In genomic region chr9:60887389-60887811, GRCm38 (mm10) we compare ENCODE assay signal across 8 mouse cellular contexts.
A peak's percentile ranks its signal among the peaks of the same experiment; 100 is the strongest.
DNase-seq lines count a peak whose midpoint lies in the region; ATAC-seq and TF ChIP-seq lines count a peak whose summit lies in the region.

No protein-coding gene starts in this region.

- no peak; the same call in none of the 2 replicates for TF ChIP-seq RAD21 in CH12.LX (IDR thresholded peaks at IDR 0.05; ENCODE audit: low read depth, low read length)

- H3K4me1 ChIP-seq in kidney, embryonic 15.5 days: 0 out of 2 replicates have a peak, but pooled peaks cover 10% of the 10 kb centered on the region
- H3K4me1 ChIP-seq in CH12.LX (ENCODE audit: control insufficient read depth in 1 of 2, insufficient read depth in 2 of 2): peaks cover 0 to 12% of the 10 kb centered on the region in 2 experiments; a peak in 2 of 4 replicates
- H3K4me1 ChIP-seq in forebrain, embryonic 15.5 days: peaks cover 26% of the 10 kb centered on the region

- no peaks in the 10 kb centered on the region for H3K79me2 ChIP-seq in CH12.LX (replicated peaks; ENCODE audit: control insufficient read depth, extremely low read depth, insufficient read depth, poor library complexity, severe bottlenecking)

- peaks cover 12% of the 10 kb centered on the region for H3K36me3 ChIP-seq in kidney, embryonic 15.5 days
- no peaks in the 10 kb centered on the region for H3K36me3 ChIP-seq in CH12.LX (replicated peaks in 1 of 2; ENCODE audit: control insufficient read depth in 1 of 2, insufficient read depth in 1 of 2, low read length in 1 of 2)
- no peaks in the 10 kb centered on the region for H3K36me3 ChIP-seq in forebrain, embryonic 15.5 days

- no peak overlapping the region for H3K27ac ChIP-seq in kidney, embryonic 15.5 days
- H3K27ac ChIP-seq in CH12.LX (ENCODE audit: insufficient read depth, low read depth): no peak overlapping the region
- H3K27ac ChIP-seq in forebrain, embryonic 15.5 days (replicated peaks): peak overlapping the region; percentile 89

- no peaks in the 10 kb centered on the region for H3K9me3 ChIP-seq in kidney, embryonic 15.5 days (replicated peaks)
- H3K9me3 ChIP-seq in CH12.LX (replicated peaks; ENCODE audit: low read length): peaks cover 4% of the 10 kb centered on the region
- no peaks in the 10 kb centered on the region for H3K9me3 ChIP-seq in forebrain, embryonic 15.5 days

- peak; percentile 16 to 41; a peak in 3 of 4 replicates for TF ChIP-seq CTCF in CH12.LX (conservative IDR thresholded peaks at IDR 0.05 in 1 of 2, IDR thresholded peaks at IDR 0.05 in 1 of 2; ENCODE audit: low read depth in 2 of 2, low read length in 2 of 2)

- WGBS in kidney, embryonic 15.5 days: 62% methylated on average over 9 of the region's 9 CpGs
- WGBS in forebrain, embryonic 15.5 days: 33% methylated on average over 9 of the region's 9 CpGs

- DNase-seq in kidney, adult 11 months: peak; percentile 8
- DNase-seq in CH12.LX (ENCODE audit: extremely low read depth): peak; percentile 15
- DNase-seq in lung, postnatal 36 days: peak; percentile 13
- no peak for DNase-seq in adrenal gland, postnatal 14 days
- DNase-seq in spleen, postnatal 4 days (ENCODE audit: low spot score in 2 of 2): no peak

- no peak for TF ChIP-seq POLR2A in CH12.LX (IDR thresholded peaks at IDR 0.05; ENCODE audit: low read depth, low read length)

- no peak overlapping the region for H3K9ac ChIP-seq in kidney, embryonic 15.5 days
- no peak overlapping the region for H3K9ac ChIP-seq in CH12.LX (ENCODE audit: insufficient read depth, low read depth)
- no peak overlapping the region for H3K9ac ChIP-seq in forebrain, embryonic 15.5 days (replicated peaks)

- no peak overlapping the region for H3K4me3 ChIP-seq in kidney, embryonic 15.5 days (replicated peaks)
- H3K4me3 ChIP-seq in CH12.LX (replicated peaks in 1 of 3; ENCODE audit: low read depth in 2 of 3, low read length in 2 of 3, poor library complexity in 1 of 3): no peak overlapping the region
- no peak overlapping the region for H3K4me3 ChIP-seq in forebrain, embryonic 15.5 days

- in situ Hi-C loops in CH12.LX (cut with MboI; ENCODE audit: low pct_ligation_motif_present, low pct_unique_long_range_greater_than_20kb, low sequenced_read_pairs): no loop called here

- no peak for TF ChIP-seq EP300 in CH12.LX (IDR thresholded peaks at IDR 0.05; ENCODE audit: low read length)

- no peak overlapping the region for H3K4me2 ChIP-seq in kidney, embryonic 15.5 days
- H3K4me2 ChIP-seq in CH12.LX (ENCODE audit: insufficient read depth, low read depth, poor library complexity, severe bottlenecking): no peak overlapping the region
- peak overlapping the region; percentile 40 for H3K4me2 ChIP-seq in forebrain, embryonic 15.5 days (replicated peaks)

- no peaks in the 10 kb centered on the region for H3K27me3 ChIP-seq in kidney, embryonic 15.5 days
- peaks cover 2% of the 10 kb centered on the region for H3K27me3 ChIP-seq in CH12.LX (replicated peaks)
- no peaks in the 10 kb centered on the region for H3K27me3 ChIP-seq in forebrain, embryonic 15.5 days

- dilution Hi-C loops in CH12.LX (cut with MboI; ENCODE audit: extremely low pct_ligation_motif_present, extremely low pct_unique_long_range_greater_than_20kb, low sequenced_read_pairs): no loop called here

- no peak for ATAC-seq in kidney, embryonic 15.5 days (replicated peaks; ENCODE audit: low FRiP score)
- no peak; the same call in 1 of the 2 replicates for ATAC-seq in forebrain, embryonic 15.5 days (replicated peaks)
- no peak for ATAC-seq in inflammation-experienced regulatory T-cells, adult 6 months

TF ChIP-seq in CH12.LX, 34 proteins besides CTCF, POLR2A, EP300 and RAD21:
- no peak for TF ChIP-seq ZKSCAN1 (IDR thresholded peaks at IDR 0.05; ENCODE audit: borderline replicate concordance, low read depth, low read length)
- TF ChIP-seq MYC (IDR thresholded peaks at IDR 0.05; ENCODE audit: low read depth, low read length): no peak
- no peak for TF ChIP-seq NELFE (IDR thresholded peaks at IDR 0.05; ENCODE audit: low read depth, low read length)
- no peak for TF ChIP-seq CHD2 (IDR thresholded peaks at IDR 0.05; ENCODE audit: low read length)
- TF ChIP-seq MEF2A (IDR thresholded peaks at IDR 0.05; ENCODE audit: borderline replicate concordance, low read depth, low read length): no peak
- TF ChIP-seq MAFK (IDR thresholded peaks at IDR 0.05; ENCODE audit: insufficient replicate concordance, low read length): no peak
- no peak for TF ChIP-seq ZC3H11A (IDR thresholded peaks at IDR 0.05; ENCODE audit: low read depth, low read length)
- no peak for TF ChIP-seq MAZ (IDR thresholded peaks at IDR 0.05; ENCODE audit: low read depth, low read length)
- no peak for TF ChIP-seq JUN (IDR thresholded peaks at IDR 0.05; ENCODE audit: insufficient read depth, low read depth, low read length)
- TF ChIP-seq RCOR1 (conservative IDR thresholded peaks at IDR 0.05; ENCODE audit: low read depth, low read length): no peak
- no peak for TF ChIP-seq SIN3A (IDR thresholded peaks at IDR 0.05; ENCODE audit: low read length)
- no peak for TF ChIP-seq MXI1 (IDR thresholded peaks at IDR 0.05; ENCODE audit: low read depth, low read length)
- TF ChIP-seq CHD1 (IDR thresholded peaks at IDR 0.05; ENCODE audit: low read depth, low read length): no peak
- no peak for TF ChIP-seq GABPA (IDR thresholded peaks at IDR 0.05; ENCODE audit: insufficient replicate concordance, low read depth, low read length)
- TF ChIP-seq ELF1 (IDR thresholded peaks at IDR 0.05; ENCODE audit: low read depth, low read length): no peak
- no peak for TF ChIP-seq E2F4 (IDR thresholded peaks at IDR 0.05; ENCODE audit: insufficient replicate concordance, low read depth, low read length)
TF ChIP-seq in CH12.LX: peak in this region for 0.

Comparison
In these comparisons a context has a peak if more than half of its experiments do, and no peak if none do; other contexts are left out.
1. DNase-seq: peak in kidney, adult 11 months (single experiment), CH12.LX (single experiment) and lung, postnatal 36 days (single experiment); none in adrenal gland, postnatal 14 days (single experiment) and spleen, postnatal 4 days (0 of 2).